Mouse (Mus musculus): Measurements from ENCODE around the gene Coro1b. TPM values are rescaled to one million over a fixed set of nuclear protein-coding genes. Genes with fewer than 3 reads are reported as not detected.

The Coro1b gene
- 166 and 202 TPM in 2 replicates for polyA plus RNA-seq (2012)

GRCm38 (mm10) chr19:4148491-4148806 lies at the start of gene Coro1b:
Gene Coro1b, plus strand, starts transcription at chr19:4148619.

GRCm38 (mm10) chr19:4099837-4100717 lies 48.3 kb upstream of the Coro1b start, which contains the start of gene Pitpnm1:
Gene Pitpnm1, plus strand, starts transcription at chr19:4099998.

GRCm38 (mm10) chr19:4125741-4126696 lies 22.4 kb upstream of the Coro1b start, which contains the start of gene Aip:
Gene Aip, minus strand, starts transcription at chr19:4125858.

GRCm38 (mm10) chr19:4139446-4139845 lies 9.0 kb upstream of the Coro1b start, which contains the start of gene Gpr152:
Gene Gpr152, plus strand, starts transcription at chr19:4139787.

GRCm38 (mm10) chr19:4143759-4144268 lies 4.6 kb upstream of the Coro1b start, which contains the start of gene Cabp4:
Gene Cabp4, minus strand, starts transcription at chr19:4144033.

GRCm38 (mm10) chr19:4153232-4153654 lies 4.8 kb downstream of the Coro1b start, which contains the start of gene Ptprcap:
Gene Ptprcap, plus strand, starts transcription at chr19:4153604.

GRCm38 (mm10) chr19:4162646-4163542 lies 14.5 kb downstream of the Coro1b start, which contains the start of gene Rps6kb2:
Gene Rps6kb2, minus strand, starts transcription at chr19:4163354.

GRCm38 (mm10) chr19:4175368-4175947 lies 27.0 kb downstream of the Coro1b start, which contains the start of gene Carns1:
Gene Carns1, minus strand, starts transcription at chr19:4175479.

GRCm38 (mm10) chr19:4190831-4191334 lies 42.5 kb downstream of the Coro1b start, which contains the start of gene Tbc1d10c:
Gene Tbc1d10c, minus strand, starts transcription at chr19:4191284.

GRCm38 (mm10) chr19:4191528-4192250 lies 43.3 kb downstream of the Coro1b start, which contains the start of gene Ppp1ca:
Gene Ppp1ca, plus strand, starts transcription at chr19:4192065.

GRCm38 (mm10) chr19:4201291-4201909 lies 53.0 kb downstream of the Coro1b start, which contains the start of gene Rad9a:
Gene Rad9a, minus strand, starts transcription at chr19:4201662.

Other genes starting within 250 kb of the Coro1b start
- gene Tcirg1, start 241.5 kb upstream of the Coro1b start, polyA plus RNA-seq (2012) = 247 and 284 TPM in 2 replicates
- gene Ndufs8, start 235.8 kb upstream of the Coro1b start, polyA plus RNA-seq (2012) = 133 and 144 TPM in 2 replicates
- 5.0 and 8.2 TPM in 2 replicates for gene Aldh3b1, start 218.8 kb upstream of the Coro1b start, polyA plus RNA-seq (2012)
- gene Unc93b1, start 213.4 kb upstream of the Coro1b start, polyA plus RNA-seq (2012) = 182 and 302 TPM in 2 replicates
- 0.06 and 0.10 TPM in 2 replicates for gene Aldh3b3, start 190.0 kb upstream of the Coro1b start, polyA plus RNA-seq (2012)
- gene Aldh3b2, start 176.3 kb upstream of the Coro1b start, polyA plus RNA-seq (2012) = 0.24 TPM in 1 of 2 replicates, not detected in the other
- gene Acy3, start 162.0 kb upstream of the Coro1b start, polyA plus RNA-seq (2012) = 7.7 and 8.3 TPM in 2 replicates
- gene Tbx10, start 155.9 kb upstream of the Coro1b start, polyA plus RNA-seq (2012) = not detected in 2 replicates
- 14.7 and 18.3 TPM in 2 replicates for gene Nudt8, start 148.0 kb upstream of the Coro1b start, polyA plus RNA-seq (2012)
- gene Gm49405, start 148.0 kb upstream of the Coro1b start, polyA plus RNA-seq (2012) = 4.1 and 6.3 TPM in 2 replicates
- gene Doc2g, start 145.3 kb upstream of the Coro1b start, polyA plus RNA-seq (2012) = 10.4 and 16.4 TPM in 2 replicates
- gene Ndufv1, start 135.8 kb upstream of the Coro1b start, polyA plus RNA-seq (2012) = 247 and 250 TPM in 2 replicates
- 122 and 136 TPM in 2 replicates for gene Gstp1, start 110.6 kb upstream of the Coro1b start, polyA plus RNA-seq (2012)
- 1.7 TPM in 1 of 2 replicates, not detected in the other for gene Gstp2, start 102.6 kb upstream of the Coro1b start, polyA plus RNA-seq (2012)
- 0.79 and 1.2 TPM in 2 replicates for gene Gstp3, start 89.0 kb upstream of the Coro1b start, polyA plus RNA-seq (2012)
- gene Cabp2, start 67.0 kb upstream of the Coro1b start, polyA plus RNA-seq (2012) = not detected in 2 replicates
- 126 and 175 TPM in 2 replicates for gene Cdk2ap2, start 51.4 kb upstream of the Coro1b start, polyA plus RNA-seq (2012)
- 67.2 and 92.9 TPM in 2 replicates for gene Pitpnm1, start 48.6 kb upstream of the Coro1b start, polyA plus RNA-seq (2012)
- 114 and 132 TPM in 2 replicates for gene Aip, start 22.8 kb upstream of the Coro1b start, polyA plus RNA-seq (2012)
- gene Gpr152, start 8.8 kb upstream of the Coro1b start, polyA plus RNA-seq (2012) = 0.03 TPM in 1 of 2 replicates, not detected in the other
- gene Cabp4, start 4.6 kb upstream of the Coro1b start, polyA plus RNA-seq (2012) = 0.14 and 0.15 TPM in 2 replicates
- gene Ptprcap, start 5.0 kb downstream of the Coro1b start, polyA plus RNA-seq (2012) = 508 and 717 TPM in 2 replicates
- 88.1 and 93.8 TPM in 2 replicates for gene Rps6kb2, start 14.7 kb downstream of the Coro1b start, polyA plus RNA-seq (2012)
- 5.7 and 6.3 TPM in 2 replicates for gene Carns1, start 26.9 kb downstream of the Coro1b start, polyA plus RNA-seq (2012)
- 58.6 and 71.5 TPM in 2 replicates for gene Tbc1d10c, start 42.7 kb downstream of the Coro1b start, polyA plus RNA-seq (2012)
- 614 and 638 TPM in 2 replicates for gene Ppp1ca, start 43.4 kb downstream of the Coro1b start, polyA plus RNA-seq (2012)
- gene Rad9a, start 53.0 kb downstream of the Coro1b start, polyA plus RNA-seq (2012) = 27.8 and 31.6 TPM in 2 replicates
- gene Clcf1, start 65.6 kb downstream of the Coro1b start, polyA plus RNA-seq (2012) = 12.5 and 17.5 TPM in 2 replicates
- gene AC109138.7, start 65.7 kb downstream of the Coro1b start, polyA plus RNA-seq (2012) = 33.8 and 36.5 TPM in 2 replicates
- 38.1 and 42.7 TPM in 2 replicates for gene Pold4, start 83.3 kb downstream of the Coro1b start, polyA plus RNA-seq (2012)
- 30.3 and 41.9 TPM in 2 replicates for gene Ssh3, start 120.6 kb downstream of the Coro1b start, polyA plus RNA-seq (2012)
- gene Ankrd13d, start 134.5 kb downstream of the Coro1b start, polyA plus RNA-seq (2012) = 10.8 and 11.6 TPM in 2 replicates
- gene Grk2, start 157.6 kb downstream of the Coro1b start, polyA plus RNA-seq (2012) = 941 and 1,009 TPM in 2 replicates
- 50.0 and 66.2 TPM in 2 replicates for gene Kdm2a, start 249.7 kb downstream of the Coro1b start, polyA plus RNA-seq (2012)

Data from megakaryocyte-erythroid progenitor cell, adult 5 weeks (primary cell).